Mouse (Mus musculus) T-helper 2 cell (primary cell): Measurements from ENCODE around the gene Vwf.

Experiments
- in situ Hi-C: fragments of 300-600 bp; cut with MboI, MseI; formaldehyde crosslinking; loops from one replicate; pipeline ENCODE4 v1.15.1; 2025; ENCODE audit warnings: high pct_unique_total_duplicates

The Vwf gene

GRCm38 (mm10) chr6:125546474-125546873 is at the start of gene Vwf:
Gene Vwf, plus strand, starts transcription at chr6:125546774.
- in situ Hi-C loops = no loop called here

GRCm38 (mm10) chr6:125498062-125498461 is 48.5 kb upstream of the Vwf start:
- in situ Hi-C loops = loop anchor here (5.0 kb wide), 2 partner anchors 76 to 104 kb away; no protein-coding TSS in a partner anchor

DNA sequence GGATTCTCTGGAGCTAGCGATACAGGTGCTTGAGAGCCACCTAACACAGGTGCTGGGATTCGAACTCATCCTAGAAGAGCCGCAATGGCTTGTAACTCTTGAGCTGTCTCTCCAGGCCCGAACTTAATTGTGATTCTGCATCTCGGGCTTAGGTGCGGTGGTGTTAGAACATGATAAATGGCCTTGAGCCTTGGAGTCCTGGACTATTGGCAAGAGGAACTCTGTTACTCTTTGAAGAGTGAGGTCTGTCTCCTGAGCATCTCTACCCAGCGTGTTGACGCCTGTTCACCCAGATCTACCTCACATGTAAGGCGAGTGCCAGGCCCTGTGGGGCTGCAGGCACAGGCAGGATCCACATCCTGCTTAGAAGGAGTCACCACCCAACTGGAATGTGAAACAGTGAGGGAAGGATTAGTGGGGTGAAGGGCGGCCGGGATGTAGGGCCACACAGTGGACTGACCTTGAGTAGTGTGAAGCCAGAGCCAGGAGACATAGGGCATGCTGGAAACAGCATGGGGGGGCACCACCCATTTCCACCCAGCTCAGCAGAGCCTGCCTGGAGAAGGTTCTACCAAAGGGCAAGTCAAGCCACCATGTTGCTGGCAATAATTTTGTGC is 43.3 kb upstream of the Vwf start:
- in situ Hi-C loops = no loop called here

GRCm38 (mm10) chr6:125504622-125505355 is 41.8 kb upstream of the Vwf start:
- in situ Hi-C loops = no loop called here

- in situ Hi-C loops = no loop called here
Observed at GRCm38 (mm10) chr6:125506427-125506826, 40.1 kb upstream of the Vwf start.

DNA sequence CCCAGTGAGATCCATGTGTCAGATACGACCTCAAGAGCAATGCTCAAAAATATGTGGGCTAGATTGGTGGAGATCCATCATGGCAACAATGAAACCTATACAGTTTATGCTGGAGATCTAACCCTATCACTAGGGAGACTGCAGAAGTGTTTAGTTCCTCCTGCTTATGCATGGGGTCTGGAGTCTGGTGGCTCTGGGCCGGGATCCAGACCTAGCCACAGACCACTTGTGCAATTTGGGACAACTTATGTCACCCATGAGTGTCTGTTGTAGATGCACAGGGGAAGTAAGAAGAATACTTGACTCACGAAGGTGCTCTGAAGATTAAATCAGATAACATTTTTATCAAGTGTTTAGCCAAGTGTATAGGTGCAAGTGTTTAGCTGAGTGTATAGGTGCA is 36.8 kb upstream of the Vwf start:
- in situ Hi-C loops = loop anchor here (5.0 kb wide), 1 partner anchor 78 kb away; no protein-coding TSS in a partner anchor

GRCm38 (mm10) chr6:125510645-125511044 is 35.9 kb upstream of the Vwf start:
- in situ Hi-C loops = loop anchor here (5.0 kb wide), 1 partner anchor 77 kb away; no protein-coding TSS in a partner anchor

DNA sequence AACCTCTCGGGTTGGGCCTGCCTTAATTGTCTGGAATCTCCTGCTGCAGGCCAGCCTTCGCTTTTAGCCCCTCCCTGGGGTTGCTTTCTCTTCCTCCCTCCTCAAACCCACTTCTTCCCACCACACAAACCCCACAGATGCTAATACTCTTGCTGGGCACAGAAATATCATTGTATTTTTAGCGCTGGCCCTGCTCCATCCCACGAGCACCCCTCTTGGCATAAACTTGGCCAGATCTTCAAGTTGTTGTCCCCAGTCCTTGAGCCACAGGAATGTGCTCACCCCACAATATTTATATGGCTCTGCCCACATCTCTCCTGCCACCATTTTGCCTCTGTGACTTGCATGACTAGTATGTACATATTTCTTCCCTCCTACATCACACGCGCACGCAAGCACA is 35.4 kb upstream of the Vwf start:
- in situ Hi-C loops = loop anchor here (5.0 kb wide), 1 partner anchor 76 kb away; no protein-coding TSS in a partner anchor

DNA sequence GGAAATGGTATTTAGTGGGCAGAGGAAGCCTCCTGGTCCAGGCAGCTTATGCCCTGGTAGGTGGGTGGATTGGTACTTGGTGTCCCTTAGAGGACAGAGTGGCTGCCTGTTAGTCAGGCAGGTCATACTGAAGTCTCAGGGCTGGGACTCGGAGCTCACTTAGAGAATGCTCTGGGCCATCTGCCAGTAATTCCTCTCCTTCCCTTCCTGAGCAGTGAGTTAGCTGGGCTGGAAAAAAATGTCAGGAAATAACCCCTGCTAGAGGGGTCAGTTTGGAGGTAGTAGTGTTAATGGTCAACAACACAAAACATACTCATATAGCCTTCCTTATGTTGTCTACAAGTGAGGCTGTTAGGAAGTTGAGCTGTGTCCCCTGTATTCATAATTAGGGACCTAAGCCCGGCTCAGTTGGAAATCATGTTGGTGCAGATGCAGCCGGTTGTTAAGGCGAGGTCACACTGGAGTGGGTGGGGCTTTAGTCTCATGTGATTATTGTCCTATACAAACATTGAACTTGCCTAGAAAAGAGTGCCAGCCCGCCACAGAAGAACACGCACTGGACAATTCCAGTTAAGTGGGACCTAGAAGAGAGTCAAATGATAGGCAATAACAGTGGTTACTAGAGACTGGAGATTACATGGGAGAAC is 33.5 kb upstream of the Vwf start:
- in situ Hi-C loops = loop anchor here (5.0 kb wide), 1 partner anchor 74 kb away; no protein-coding TSS in a partner anchor

DNA sequence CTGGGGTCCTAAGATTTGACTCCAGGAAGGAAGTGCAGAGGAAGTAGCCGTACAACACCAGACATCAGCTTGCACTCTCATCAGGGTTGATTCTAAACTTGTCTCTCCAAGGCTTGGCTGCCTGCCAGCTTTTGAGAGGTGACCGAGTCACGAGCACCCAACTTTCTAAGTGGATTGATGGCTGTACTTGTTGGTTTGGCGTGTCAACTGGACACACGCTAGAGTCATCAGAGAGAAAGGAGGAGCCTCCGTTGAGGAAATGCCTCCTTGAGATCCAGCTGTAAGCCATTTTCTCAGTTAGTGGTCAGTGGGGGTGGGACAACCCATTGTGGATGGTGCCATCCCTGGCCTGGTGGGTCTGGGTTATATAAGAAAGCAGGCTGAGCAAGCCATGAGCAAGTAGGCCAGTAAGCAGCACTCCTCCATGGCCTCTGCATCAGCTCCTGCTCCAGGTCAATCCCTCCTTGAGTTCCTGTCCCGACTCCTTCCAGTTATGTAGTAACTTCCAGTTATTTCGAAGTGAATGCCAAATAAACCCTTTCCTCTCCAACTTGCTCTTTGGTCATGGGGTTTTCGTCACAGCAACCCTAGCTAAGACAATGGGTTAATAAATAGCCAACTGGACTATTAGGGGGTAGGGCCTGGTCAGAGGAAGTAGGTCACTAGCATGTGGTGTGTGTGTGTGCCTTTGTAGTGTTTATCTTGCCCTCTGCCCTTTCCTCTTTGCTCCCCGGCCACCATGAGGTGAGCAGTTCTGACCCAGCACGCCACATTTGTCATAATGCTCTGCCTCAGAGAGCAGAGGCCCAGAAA is 30.9 kb upstream of the Vwf start:
- in situ Hi-C loops = no loop called here

GRCm38 (mm10) chr6:125521558-125522193 is 24.9 kb upstream of the Vwf start:
- in situ Hi-C loops = no loop called here

DNA sequence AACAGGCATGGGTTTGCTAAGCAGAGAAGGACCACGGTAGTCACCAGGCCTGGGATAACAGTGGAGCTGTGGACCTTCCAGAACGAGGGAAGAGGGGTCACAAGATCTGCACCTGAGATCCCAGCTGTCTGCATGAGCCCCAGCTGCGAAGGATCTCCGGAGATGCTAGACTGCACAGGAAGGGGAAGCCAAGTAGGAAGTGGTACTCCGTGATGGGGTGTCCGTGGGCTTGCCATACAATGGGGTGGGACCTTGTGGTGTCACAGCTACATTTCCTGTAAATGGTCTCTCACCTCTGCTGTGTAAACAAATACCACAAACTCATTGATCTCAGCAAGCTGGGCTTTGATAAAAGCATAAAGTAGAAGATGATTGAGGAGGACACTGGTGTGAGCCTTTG is 22.5 kb upstream of the Vwf start:
- in situ Hi-C loops = no loop called here

- in situ Hi-C loops = no loop called here
Observed at GRCm38 (mm10) chr6:125526066-125526465, 20.5 kb upstream of the Vwf start.

GRCm38 (mm10) chr6:125528614-125529200 is 17.9 kb upstream of the Vwf start:
- in situ Hi-C loops = no loop called here

DNA sequence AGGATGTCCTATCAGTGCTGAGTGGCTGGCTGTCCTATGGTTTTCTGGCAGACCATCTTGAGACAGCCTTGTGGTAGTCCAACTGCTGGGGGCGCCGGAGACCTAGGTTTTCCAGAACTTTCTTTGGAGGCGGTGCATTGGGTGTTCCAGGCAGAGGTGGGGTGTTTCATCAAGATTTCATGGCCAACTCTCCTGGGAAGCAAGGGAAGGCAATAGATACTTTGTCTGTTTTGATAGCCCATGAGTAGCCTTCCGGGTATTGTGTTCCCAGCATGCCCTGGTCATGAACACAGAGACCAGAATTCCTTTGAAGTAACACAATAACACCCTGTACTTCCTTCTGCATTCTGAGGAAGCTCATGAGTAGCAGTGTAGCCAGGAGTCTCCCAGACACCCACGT is 17.1 kb upstream of the Vwf start:
- in situ Hi-C loops = no loop called here

DNA sequence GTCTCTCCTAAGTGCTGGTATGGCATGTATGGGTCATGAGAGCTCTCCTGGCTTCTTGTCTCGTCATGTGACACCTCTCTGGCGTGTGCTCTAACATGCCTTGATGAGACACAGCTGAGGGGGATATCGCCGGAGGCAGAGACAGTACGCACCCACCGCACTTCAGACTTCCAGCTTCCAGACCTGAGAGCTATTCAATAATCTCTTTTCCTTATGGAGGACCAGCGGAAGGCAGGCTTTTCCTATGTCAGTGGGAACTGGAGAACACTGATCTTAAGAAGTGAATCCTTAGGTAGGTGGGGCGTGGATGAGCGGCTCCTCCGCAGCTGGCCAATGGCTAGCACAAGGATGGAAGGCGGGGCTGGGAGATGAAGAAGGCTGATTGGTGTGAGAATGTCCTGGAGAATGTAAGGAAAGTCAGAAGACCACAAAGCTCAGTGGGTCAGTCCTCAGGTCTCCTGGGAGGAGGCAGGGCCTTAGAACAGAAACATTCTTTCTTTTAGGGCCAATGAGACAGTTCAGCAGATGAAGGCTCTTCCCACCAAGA is 13.4 kb upstream of the Vwf start:
- in situ Hi-C loops = no loop called here

DNA sequence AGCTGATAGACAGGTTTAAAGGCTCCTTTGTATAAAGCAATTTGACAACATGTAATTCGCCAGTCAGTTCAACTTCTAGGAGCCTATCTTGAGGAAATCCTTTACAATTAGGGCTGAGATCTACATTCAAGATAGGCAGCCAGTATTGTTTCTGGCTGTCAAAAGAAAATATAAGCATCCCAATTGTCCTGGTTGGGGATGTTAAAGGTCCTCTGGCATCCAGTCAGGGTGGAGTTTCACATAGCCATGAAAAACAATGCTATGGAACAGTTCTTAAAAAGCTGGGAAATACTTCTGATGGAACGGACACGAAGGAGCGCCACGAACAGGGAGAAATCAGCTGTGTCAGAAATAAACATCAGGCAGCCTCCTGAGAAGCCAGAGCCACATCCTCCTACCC is 11.6 kb upstream of the Vwf start:
- in situ Hi-C loops = no loop called here

- in situ Hi-C loops = no loop called here
Observed at GRCm38 (mm10) chr6:125538469-125538868, 8.1 kb upstream of the Vwf start.

DNA sequence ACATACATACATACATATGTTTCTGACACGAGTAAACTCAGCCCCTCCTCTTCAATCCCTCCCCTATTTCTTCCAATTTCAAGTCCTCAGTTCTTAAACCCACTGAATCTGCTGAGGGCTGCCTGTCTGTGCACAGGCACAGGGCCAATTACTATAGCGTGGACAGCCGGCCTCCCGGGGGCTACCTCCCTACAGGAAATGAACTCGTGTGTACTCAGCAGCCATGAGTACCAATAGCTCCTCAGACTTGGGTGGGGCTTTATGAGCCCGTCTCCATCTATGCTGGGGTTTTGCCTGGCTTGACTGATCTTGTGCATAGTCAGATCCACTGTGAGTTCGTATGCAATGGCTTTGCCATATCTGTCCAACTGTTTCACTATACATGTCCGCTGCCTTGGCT is 7.2 kb upstream of the Vwf start:
- in situ Hi-C loops = no loop called here

DNA sequence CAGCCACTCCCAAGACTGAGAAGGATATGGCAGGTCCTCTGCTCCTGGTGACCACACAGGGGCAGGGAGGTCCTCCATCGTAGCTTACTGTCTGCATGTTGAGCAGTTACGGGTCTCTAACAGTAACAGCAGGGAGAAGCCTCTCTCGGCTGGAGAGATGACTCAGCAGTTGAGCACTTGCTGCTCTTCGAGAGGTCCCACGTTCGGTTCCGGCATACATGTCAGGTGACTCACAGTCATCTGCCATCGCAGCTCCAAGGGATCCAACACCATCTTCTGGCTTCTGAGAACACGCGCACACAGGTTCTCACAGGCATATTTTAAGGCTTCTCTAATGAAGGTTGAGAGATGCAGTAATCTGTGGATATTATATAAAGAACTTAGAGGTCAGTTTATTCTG is 6.4 kb upstream of the Vwf start:
- in situ Hi-C loops = no loop called here

DNA sequence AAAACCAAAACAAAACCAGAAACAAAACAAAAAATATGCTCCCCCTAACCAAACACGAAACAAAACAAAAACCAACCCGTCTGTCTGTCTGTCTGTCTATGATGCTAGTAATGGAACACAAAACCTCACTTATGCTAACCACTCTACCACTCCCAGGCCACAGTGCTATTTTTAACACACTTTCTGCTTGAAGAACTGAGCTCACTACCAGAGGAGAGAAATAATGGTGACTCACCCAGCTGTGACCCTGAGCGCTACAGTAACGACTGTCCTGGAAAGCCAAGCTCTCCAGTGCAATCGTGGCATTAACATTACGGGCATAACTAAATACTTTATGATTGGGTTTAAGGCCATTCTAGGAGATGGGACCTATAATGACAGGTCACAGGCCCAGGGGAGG is 5.7 kb upstream of the Vwf start:
- in situ Hi-C loops = no loop called here
